Mouse (Mus musculus) kidney, embryonic 16.5 days (tissue): Measurements from ENCODE around the gene Cmtm2b. TPM values are rescaled to one million over a fixed set of nuclear protein-coding genes. Genes with fewer than 3 reads are reported as not detected.
"Not testable (repeated sequence)": the region's sequence is repeated elsewhere in the genome, so short reads cannot be mapped to it uniquely, and the experiment has no call there.

Source experiments
- ATAC-seq: fragments of 200-750 bp; cut with Nextera tagmentation; 2 replicates; pipeline ENCODE4 v1.8.0; 2017; ENCODE audit warnings: moderate TSS enrichment; ENCODE audit not compliant: low FRiP score, low TSS enrichment
- H3K27ac ChIP-seq: fragments of 300-500 bp; sonication (generic); 2 replicates; pipeline ENCODE4 v1.5.1; 2014; ENCODE audit warnings: low read length
- H3K27me3 ChIP-seq: fragments of 300-500 bp; sonication (generic); 2 replicates; pipeline ENCODE4 v1.6.1; 2014; ENCODE audit warnings: low read length, control low read depth, mixed read lengths; ENCODE audit not compliant: insufficient read depth
- H3K36me3 ChIP-seq: fragments of 300-500 bp; sonication (generic); 2 replicates; pipeline ENCODE4 v1.6.1; 2014; ENCODE audit warnings: low read length, control low read depth, mixed read lengths; ENCODE audit not compliant: insufficient read depth
- H3K4me1 ChIP-seq: fragments of 300-500 bp; sonication (generic); 2 replicates; pipeline ENCODE4 v1.6.1; 2014; ENCODE audit warnings: low read length, control low read depth, mixed read lengths; ENCODE audit not compliant: insufficient read depth
- H3K4me2 ChIP-seq: fragments of 300-500 bp; sonication (generic); replicated peaks from 2 replicates; pipeline ENCODE4 v1.6.1; 2014; ENCODE audit warnings: low read depth, low read length
- H3K4me3 ChIP-seq: fragments of 300-500 bp; sonication (generic); 2 replicates; pipeline ENCODE4 v1.5.1; 2014; ENCODE audit warnings: mild to moderate bottlenecking, low read length
- H3K9ac ChIP-seq: fragments of 300-500 bp; sonication (generic); replicated peaks from 2 replicates; pipeline ENCODE4 v1.6.1; 2014; ENCODE audit warnings: low read length
- H3K9me3 ChIP-seq: fragments of 300-500 bp; sonication (generic); 2 replicates; pipeline ENCODE4 v1.6.1; 2016; ENCODE audit warnings: low read length, control low read depth
- WGBS: fragments of 180-500 bp; shearing (Covaris S2); extraction: QIAGEN DNeasy Blood & Tissue Kit; methylation state at CpG from one replicate; pipeline ENCODE4 v1.1.7; 2014; 5-methylcytosine and 5-hydroxymethylcytosine counted together
- polyA plus RNA-seq: library from polyadenylated mRNA; unstranded; fragments of >200 nt; fragmentation: Nextera tagmentation; extraction: Ambion mirVana; gene quantifications from 2 replicates; pipeline ENCODE4 v1.2.1, GENCODE M21; 2015

Gene Cmtm2b
- polyA plus RNA-seq, 1 experiment from 2014 or later = not detected

DNA sequence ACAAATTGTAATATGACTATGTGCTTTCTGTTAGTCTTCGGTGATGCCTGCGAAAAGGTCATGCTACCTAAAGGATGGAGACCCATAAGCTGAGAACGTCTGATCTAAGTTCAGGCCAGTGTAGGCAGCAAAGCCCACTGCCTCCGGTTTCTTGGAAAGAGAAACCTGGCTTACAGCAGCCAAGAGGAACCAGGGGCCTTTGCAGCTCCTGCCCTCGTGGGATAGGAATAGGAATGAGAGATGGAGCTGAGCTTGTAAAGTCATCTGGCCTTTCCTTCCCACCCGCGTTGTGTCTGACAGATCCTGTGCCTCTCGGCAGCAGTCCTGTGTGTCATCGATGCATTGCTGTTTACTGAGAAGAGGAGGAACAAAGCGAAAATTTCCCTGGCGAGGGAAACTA is 763 bp upstream of the Cmtm2b start, which contains the start of gene Gm11020:
Gm11020 (plus strand) TSS at position 301 of the 400 bp plus-strand sequence.
- H3K4me1 ChIP-seq, H3K36me3 ChIP-seq, H3K27ac ChIP-seq, H3K9me3 ChIP-seq, H3K4me3 ChIP-seq, H3K9ac ChIP-seq, ATAC-seq, H3K4me2 ChIP-seq, H3K27me3 ChIP-seq: not testable (repeated sequence)
- 76% methylated on average over 9 of the region's 11 CpGs for WGBS

DNA sequence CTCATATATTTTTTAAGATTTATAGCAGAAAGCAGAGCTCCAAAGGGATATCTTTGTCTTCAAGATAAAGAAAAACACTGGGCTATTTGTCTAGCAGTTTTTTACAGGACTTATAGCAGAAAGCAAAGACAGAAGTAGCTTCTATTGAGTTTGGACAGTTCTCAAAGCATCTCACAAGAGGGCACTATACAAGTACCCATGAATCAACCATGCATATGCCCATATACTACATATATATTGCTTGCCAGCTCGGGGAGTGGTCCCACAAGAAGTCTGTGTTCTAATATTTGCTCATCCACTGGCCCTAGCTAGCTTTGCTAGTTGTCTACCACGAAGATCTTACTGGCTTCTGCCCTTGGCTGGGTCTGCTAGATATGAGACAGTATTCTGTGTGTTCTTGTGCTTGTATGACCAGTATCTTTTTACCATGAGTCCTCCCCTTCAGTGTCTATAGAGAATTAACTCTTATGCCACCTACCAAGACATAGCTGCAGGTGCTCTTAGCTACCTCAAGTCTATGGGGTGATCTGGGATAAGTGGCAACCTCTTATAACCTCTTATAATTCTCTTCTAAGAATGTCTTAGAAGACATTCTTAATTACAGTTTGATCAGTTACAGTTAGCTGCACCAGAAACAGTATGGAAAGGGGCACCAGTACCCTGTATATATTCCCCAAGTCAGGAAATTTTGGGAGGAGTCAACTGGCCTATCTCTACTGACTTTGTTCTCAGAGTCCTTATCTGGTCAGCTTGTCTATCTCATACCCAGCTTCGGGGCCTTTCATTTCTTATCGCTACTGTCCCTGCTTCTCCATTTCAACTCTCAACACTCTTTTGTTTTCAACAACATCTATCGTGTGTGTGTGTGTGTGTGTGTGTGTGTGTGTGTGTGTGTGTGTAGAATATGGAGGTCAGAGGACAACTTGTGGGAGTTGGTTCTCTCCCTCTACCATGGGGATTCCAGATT is 10.9 kb downstream of the Cmtm2b start:
- H3K9me3 ChIP-seq = no peaks in the 10 kb centered on the region; the same call in 1 of the 2 replicates
- ATAC-seq = no peak
- H3K4me3 ChIP-seq = no peak overlapping the region
- H3K4me2 ChIP-seq = no peak overlapping the region
- H3K4me1 ChIP-seq = no peaks in the 10 kb centered on the region
- no peak overlapping the region for H3K27ac ChIP-seq
- H3K9ac ChIP-seq = no peak overlapping the region
- no peaks in the 10 kb centered on the region for H3K27me3 ChIP-seq
- no peaks in the 10 kb centered on the region for H3K36me3 ChIP-seq
- 75% methylated on average over 5 of the region's 5 CpGs for WGBS

- no peak for ATAC-seq
- Histone ChIP-seq H3K4me3 (no peak overlapping the region), H3K4me1 (no peaks in the 10 kb centered on the region), H3K27me3 (no peaks in the 10 kb centered on the region), H3K9ac (no peak overlapping the region), H3K9me3 (no peaks in the 10 kb centered on the region; the same call in 1 of the 2 replicates), H3K36me3 (no peaks in the 10 kb centered on the region), H3K4me2 (no peak overlapping the region), H3K27ac (no peak overlapping the region)
- WGBS = 77% methylated on average over 5 of the region's 5 CpGs
These were observed 11.8 kb downstream of the Cmtm2b start for GRCm38 (mm10) chr8:104333786-104334185.

- ATAC-seq = no peak
- no peaks in the 10 kb centered on the region; the same call in 1 of the 2 replicates for H3K9me3 ChIP-seq
- no peak overlapping the region for H3K4me2 ChIP-seq
- no peak overlapping the region for H3K4me3 ChIP-seq
- H3K36me3 ChIP-seq = no peaks in the 10 kb centered on the region
- no peak overlapping the region for H3K9ac ChIP-seq
- peaks cover under 1% of the 10 kb centered on the region; the same call in 1 of the 2 replicates for H3K4me1 ChIP-seq
- H3K27me3 ChIP-seq = no peaks in the 10 kb centered on the region
- WGBS = 69% methylated on average over 1 of the region's 1 CpGs
- H3K27ac ChIP-seq = no peak overlapping the region
These were observed 12.2 kb downstream of the Cmtm2b start for GRCm38 (mm10) chr8:104334196-104334595.

- WGBS = 83% methylated on average over 1 of the region's 1 CpGs
These were observed 14.8 kb downstream of the Cmtm2b start for GRCm38 (mm10) chr8:104336806-104337205.

GRCm38 (mm10) chr8:104337890-104338289 is 15.9 kb downstream of the Cmtm2b start:
- Histone ChIP-seq H3K27ac (no peak overlapping the region), H3K4me2 (no peak overlapping the region), H3K4me1 (peaks cover 14% of the 10 kb centered on the region), H3K36me3 (no peaks in the 10 kb centered on the region), H3K4me3 (no peak overlapping the region), H3K27me3 (no peaks in the 10 kb centered on the region), H3K9ac (no peak overlapping the region), H3K9me3 (no peaks in the 10 kb centered on the region; the same call in 1 of the 2 replicates)
- ATAC-seq = no peak
- 57% methylated on average over 3 of the region's 3 CpGs for whole genome bisulfite sequencing

More at GRCm38 (mm10) chr8:104336806-104337205, 14.8 kb downstream of the Cmtm2b start:
- Histone ChIP-seq H3K4me1 (peaks cover 12% of the 10 kb centered on the region), H3K9ac (no peak overlapping the region), H3K36me3 (no peaks in the 10 kb centered on the region), H3K27me3 (no peaks in the 10 kb centered on the region), H3K27ac (no peak overlapping the region), H3K4me2 (no peak overlapping the region), H3K9me3 (no peaks in the 10 kb centered on the region; the same call in 1 of the 2 replicates), H3K4me3 (no peak overlapping the region)
- ATAC-seq = no peak

GRCm38 (mm10) chr8:104339229-104339982 is 17.4 kb downstream of the Cmtm2b start, which contains the start of gene Cmtm3:
TSS of gene Cmtm3 (plus strand) at chr8:104339410.
- 0 out of 2 replicates have a peak, but pooled peaks have one; percentile 1 for ATAC-seq
- Histone ChIP-seq H3K27ac (peak within 1 kb of the TSS; percentile 43), H3K36me3 (0 out of 2 replicates have a peak, but pooled peaks cover 4% of the 10 kb centered on the region), H3K27me3 (no peaks in the 10 kb centered on the region), H3K9ac (peak within 1 kb of the TSS; percentile 88), H3K9me3 (no peaks in the 10 kb centered on the region; the same call in 1 of the 2 replicates), H3K4me3 (peak within 1 kb of the TSS; percentile 75), H3K4me1 (peaks cover 18% of the 10 kb centered on the region), H3K4me2 (peak within 1 kb of the TSS; percentile 78)
- 16% methylated on average over 16 of the region's 18 CpGs for WGBS

DNA sequence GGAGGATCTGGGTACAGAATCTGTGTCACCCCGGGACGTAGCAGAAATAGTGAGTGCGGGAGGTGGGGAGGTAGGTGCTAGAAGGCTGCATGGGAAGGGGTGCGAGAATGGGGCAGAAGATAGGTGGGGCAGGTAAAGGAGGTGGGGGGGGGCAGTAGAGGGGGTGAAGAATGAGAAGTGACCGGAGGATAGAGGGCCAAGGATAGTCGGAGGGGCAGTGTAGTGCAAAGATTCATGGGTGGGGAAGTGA is 17.9 kb downstream of the Cmtm2b start:
- ATAC-seq = peak; percentile 10
- 0% methylated on average over 6 of the region's 6 CpGs for WGBS
- peaks cover 18% of the 10 kb centered on the region for H3K4me1 ChIP-seq
- no peaks in the 10 kb centered on the region; the same call in 1 of the 2 replicates for H3K9me3 ChIP-seq
- 0 out of 2 replicates have a peak, but pooled peaks cover 9% of the 10 kb centered on the region for H3K36me3 ChIP-seq
- H3K27ac ChIP-seq = peak overlapping the region; percentile 43
- peak overlapping the region; percentile 88 for H3K9ac ChIP-seq
- no peaks in the 10 kb centered on the region for H3K27me3 ChIP-seq
- peak overlapping the region; percentile 75 for H3K4me3 ChIP-seq
- peak overlapping the region; percentile 78 for H3K4me2 ChIP-seq

DNA sequence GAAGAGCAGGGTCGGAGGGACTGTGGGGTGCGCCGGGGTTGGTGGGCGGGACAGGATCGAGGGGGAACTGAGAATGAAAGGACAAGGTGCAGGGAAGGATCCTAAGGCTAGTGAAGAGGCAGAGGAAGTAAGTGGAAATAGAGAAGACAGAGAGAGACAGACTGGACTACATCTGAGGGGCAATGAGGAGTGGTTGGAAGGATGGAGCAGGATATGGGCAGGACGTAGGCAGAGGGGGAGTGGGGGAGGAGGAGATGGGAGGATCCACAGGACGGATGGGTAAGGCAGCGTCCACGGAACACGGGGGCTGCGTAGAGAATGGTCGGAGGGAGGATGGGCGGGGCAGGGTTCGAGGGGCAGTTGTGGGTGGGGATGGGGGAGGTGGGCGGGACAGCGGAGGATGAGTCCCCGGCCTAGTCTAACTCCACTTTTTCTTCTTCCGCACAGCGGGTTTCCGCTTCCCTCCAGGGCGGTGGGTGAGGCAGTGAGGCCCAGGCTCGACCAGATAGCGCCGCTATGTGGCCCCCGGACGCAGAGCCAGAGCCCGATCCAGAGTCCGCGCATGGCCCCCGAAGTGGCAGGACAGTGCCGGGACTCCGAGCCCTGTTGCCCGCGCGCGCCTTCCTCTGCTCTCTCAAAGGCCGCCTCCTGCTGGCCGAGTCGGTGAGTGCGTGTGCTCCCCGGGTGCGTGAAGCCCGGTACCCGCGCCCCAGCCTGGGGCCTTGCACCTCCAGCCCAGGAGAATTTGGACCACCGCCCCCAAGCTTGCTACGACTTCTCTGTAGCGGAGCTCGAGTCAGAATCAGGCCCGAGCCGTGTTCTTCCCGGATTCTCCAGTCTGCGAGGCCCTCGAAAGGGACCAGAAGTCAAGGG is 18.4 kb downstream of the Cmtm2b start:
- H3K4me2 ChIP-seq = peak overlapping the region; percentile 78
- H3K9me3 ChIP-seq = no peaks in the 10 kb centered on the region; the same call in 1 of the 2 replicates
- ATAC-seq = peak; percentile 76
- H3K27me3 ChIP-seq = no peaks in the 10 kb centered on the region
- H3K4me1 ChIP-seq = peaks cover 18% of the 10 kb centered on the region
- WGBS = under 1% methylated on average over 49 of the region's 54 CpGs
- H3K9ac ChIP-seq = peak overlapping the region; percentile 88
- H3K36me3 ChIP-seq = peaks cover 9% of the 10 kb centered on the region; the same call in 1 of the 2 replicates
- peak overlapping the region; percentile 75 for H3K4me3 ChIP-seq
- H3K27ac ChIP-seq = peak overlapping the region; percentile 90
